Mouse (Mus musculus): ENCODE data around the gene Olfr457.
"Not testable (repeated sequence)": the region's sequence is repeated elsewhere in the genome, so short reads cannot be mapped to it uniquely, and the experiment has no call there.

The Olfr457 gene

DNA sequence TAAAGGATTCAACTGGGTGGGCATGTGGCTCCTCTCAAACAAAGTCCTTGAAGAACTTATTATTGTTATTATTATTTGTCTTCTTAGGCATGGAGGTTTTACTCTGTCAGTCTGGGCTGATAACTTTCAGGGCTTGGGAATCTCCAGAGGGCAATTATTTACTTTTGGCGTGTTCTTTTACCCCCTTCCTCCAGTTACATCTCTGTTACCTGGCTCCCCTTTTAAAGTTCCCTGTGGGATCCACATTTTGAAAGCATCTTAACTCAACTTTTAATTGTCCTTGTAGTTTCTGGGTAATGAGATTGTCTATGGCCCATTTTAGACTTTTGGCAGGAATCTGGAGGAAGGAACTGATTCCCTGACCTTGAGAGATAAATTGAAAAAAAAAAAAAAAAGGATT, at the start of gene Olfr457:
TSS of gene Olfr457 (minus strand) at position 101 of the 400 bp plus-strand sequence.
- DNase-seq (ENCODE audit: low read depth in 1 of 2, low spot score in 2 of 2): no peak

DNA sequence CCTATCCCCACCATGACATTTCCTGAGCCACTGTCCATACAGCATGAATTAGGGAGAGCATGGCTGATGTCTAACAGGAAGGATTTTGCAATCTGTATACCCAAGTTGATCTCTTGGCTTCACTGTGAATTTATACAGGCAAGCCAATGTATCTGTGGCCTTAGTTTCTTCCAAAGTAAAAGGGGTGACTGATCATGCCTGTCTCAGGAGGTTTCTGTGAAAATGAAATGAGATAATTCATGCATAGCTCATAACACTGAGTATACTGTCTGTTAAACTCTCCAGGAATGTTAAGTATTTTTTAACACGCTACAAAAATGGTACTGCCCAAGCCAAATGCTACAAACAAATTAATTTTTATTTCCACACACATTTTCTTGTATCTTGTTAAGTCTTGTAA, 37.3 kb upstream of the Olfr457 start:
- no peak for DNase-seq (ENCODE audit: low read depth in 1 of 2, low spot score in 2 of 2)

DNA sequence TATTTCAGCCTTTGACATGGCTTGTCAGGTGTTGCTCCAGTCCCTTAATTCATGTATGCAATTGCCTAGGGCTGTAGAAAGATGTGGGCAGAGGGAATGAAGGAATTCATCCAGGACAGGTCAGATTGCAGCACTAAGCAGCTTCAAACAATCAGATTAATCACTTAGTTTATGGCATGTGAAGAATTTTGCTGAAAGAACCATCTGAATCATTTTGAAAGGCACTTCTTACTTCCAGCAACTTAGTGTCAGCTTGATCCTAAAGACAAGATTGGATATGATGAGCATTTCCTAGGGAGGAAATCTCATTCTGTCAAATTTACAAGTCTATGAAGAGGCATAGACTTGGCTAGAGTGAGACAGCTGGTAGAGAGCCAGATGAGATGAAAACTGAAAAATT, 33.2 kb upstream of the Olfr457 start:
- no peak for DNase-seq (ENCODE audit: low read depth in 1 of 2, low spot score in 2 of 2)

DNA sequence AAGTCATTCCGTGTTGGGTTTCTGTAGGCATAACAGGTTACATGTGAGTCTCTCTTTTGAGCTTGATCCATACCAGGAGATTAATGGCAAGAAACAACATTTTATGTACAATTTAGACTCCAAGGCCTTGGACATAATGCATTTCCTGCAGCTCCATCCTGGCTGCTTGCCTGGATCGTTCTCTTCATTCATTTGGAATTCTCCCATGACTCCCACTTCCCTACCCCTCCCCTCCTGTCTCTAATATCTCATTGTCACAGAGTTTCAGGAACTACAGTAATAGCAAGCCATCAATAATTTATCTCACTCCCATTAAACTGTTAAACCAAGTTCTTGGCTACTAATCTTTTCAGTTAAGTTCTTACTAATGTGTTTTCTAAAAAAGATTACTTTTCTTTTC, 27.3 kb upstream of the Olfr457 start:
- DNase-seq (ENCODE audit: low read depth in 1 of 2, low spot score in 2 of 2): no peak

DNA sequence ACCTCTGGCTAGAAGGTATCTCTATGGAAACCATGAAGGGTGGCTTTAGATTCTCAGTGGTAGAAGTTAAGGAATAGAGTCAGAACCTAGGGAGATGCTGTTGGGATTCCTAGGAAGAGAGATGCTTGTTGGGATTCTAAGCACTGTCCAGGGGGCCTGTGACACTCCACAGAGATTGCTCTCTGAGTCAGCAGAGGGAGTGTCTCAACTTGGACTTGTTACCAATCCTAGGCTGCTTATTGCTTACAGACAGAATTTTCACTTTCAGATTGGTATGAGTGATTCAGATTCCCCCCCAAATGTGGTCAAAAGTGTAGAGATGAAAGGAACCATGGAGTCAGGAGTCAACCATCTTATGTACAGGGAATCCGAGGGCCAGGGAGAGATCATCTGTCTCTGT, 13.6 kb upstream of the Olfr457 start:
- DNase-seq (ENCODE audit: low read depth in 1 of 2, low spot score in 2 of 2): no peak

DNA sequence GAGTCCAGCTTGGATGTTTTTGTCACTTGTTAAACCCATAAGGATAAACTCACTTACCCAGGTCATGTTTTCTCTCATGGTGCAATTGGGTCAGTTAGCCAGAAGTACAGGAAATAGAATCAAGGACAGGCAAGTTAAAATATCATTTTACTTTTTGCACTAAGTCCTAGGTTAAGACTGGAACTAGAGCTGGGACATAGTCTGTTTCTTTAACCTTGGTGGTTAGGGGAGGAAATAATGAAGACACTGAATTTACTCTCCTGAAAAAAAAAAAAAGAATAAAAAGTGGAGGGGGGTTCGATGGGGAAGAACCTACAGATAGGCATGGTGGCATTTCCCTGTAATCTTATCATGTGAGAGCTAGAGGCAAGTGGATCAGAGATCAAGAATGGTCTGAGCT, 11.0 kb upstream of the Olfr457 start, which contains the start of gene Olfr456:
TSS of gene Olfr456 (minus strand) at position 101 of the 400 bp plus-strand sequence.
- no peak for DNase-seq (ENCODE audit: low read depth in 1 of 2, low spot score in 2 of 2)

DNA sequence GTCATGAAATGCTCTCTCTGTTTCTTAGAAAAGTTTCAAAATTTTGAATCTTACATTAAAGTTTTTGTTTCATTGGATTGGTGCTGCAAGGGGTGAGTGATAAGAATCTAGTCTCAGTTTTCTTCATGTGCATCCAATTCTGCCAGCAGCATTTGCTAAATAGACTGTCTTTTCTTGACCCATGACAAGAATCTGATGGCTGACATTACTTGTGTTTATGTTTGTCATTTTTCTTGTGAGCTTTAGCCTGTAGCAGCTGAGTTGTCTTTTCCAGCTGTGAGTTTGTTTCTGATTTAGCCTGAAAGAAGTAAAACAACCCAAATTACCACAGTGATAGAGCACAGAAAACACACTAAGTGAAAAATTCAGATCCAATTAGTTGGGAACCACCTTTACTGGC, 8.5 kb upstream of the Olfr457 start:
- DNase-seq (ENCODE audit: low read depth in 1 of 2, low spot score in 2 of 2): no peak

DNA sequence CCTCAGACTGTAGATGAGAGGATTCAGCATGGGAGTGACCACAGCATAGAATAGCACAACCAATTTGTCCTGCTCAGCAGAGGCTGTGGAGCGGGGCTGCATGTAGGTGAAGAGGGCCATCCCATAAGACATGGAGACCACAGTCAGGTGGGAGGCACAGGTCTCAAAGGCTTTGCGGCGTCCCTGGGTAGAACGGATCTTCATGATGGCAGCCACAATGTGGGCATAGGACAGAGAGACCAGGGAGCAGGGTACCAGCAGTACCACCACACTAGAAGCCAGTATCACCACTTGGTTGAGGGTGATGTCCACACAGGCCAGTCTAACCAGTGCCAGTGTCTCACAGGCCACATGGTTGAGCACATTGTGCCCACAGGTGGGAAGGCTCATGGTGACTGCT, 4.8 kb downstream of the Olfr457 start:
- DNase-seq (ENCODE audit: low read depth in 1 of 2, low spot score in 2 of 2): not testable (repeated sequence)

DNA sequence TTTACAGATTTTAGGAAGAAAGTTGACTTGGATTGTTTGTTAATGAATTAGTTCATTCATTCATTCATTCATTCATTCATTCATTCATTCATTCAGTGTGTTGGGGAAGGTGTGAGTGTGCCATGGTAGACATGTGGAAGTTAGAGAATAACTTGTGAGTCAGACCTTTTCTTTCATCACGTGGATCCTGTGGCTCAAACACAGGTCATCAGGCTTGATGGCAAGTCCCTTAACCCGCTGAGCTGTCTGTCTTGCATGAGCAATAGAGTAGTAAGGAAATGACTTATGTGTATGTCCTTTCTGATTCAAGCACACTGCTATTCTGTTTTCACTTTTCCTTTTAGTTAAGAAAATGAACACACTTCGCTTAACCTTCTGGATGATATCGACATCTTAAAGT, 5.6 kb downstream of the Olfr457 start:
- no peak for DNase-seq (ENCODE audit: low read depth in 1 of 2, low spot score in 2 of 2)

DNA sequence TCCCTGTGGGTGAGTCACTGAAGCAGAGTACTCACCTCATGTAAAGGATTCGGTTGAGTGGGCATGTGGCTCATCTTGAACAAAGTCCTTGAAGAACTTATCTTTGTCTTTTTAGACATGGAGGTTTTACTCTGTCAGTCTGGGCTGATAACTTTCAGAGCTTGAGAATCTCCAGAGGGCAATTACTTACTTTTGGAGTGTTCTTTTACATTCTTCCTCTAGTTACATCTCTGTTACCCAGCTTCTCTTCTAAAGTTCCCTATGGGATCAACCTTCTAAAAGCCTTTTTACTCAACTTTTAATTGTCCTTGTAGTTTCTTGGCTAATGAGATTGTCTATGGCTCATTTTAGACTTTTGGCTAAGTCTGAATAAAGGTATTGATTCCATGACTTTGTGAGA, 11.0 kb downstream of the Olfr457 start, which contains the start of gene Olfr458:
TSS of gene Olfr458 (minus strand) at position 101 of the 400 bp plus-strand sequence.
- DNase-seq (ENCODE audit: low read depth in 1 of 2, low spot score in 2 of 2): no peak

DNA sequence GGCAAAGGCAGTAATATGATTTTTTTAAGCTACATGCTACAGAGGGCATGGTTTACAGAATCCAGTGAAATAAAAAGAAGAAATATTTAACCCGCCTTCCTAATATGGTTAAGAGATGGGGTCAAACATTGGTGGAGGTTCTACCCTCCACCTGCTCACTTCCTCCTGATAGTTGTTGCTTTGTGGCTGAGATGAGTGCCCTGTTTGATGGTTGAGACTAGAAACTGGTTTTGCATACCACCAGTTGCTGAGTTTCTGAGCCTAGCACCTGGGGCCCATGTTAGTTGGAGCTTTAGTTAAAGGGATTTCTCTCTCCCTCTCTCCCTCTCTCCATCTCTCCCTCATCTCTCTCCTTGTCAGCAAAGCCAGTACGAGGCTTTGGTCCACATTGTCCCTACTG, 28.8 kb downstream of the Olfr457 start:
- no peak for DNase-seq (ENCODE audit: low read depth in 1 of 2, low spot score in 2 of 2)

DNA sequence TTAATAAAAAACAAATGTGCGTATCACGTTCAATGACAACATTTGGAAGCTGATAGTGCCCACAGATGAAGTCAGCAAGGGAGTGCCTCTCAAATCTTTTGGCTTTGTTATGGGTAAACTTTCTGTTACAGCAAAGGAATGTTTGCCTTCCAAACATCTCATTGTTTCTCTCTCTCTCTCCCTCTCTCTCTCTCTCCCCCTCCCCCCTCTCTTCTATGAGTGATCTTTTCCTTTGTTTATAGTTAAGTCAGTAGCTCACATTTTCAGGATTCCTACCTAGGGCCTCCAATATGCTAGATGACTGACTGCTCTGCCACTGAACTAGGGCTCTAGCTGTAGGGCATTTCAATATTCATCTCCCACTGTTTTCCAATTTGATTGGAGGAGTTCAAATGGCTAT, 31.6 kb downstream of the Olfr457 start:
- DNase-seq (ENCODE audit: low read depth in 1 of 2, low spot score in 2 of 2): no peak

DNA sequence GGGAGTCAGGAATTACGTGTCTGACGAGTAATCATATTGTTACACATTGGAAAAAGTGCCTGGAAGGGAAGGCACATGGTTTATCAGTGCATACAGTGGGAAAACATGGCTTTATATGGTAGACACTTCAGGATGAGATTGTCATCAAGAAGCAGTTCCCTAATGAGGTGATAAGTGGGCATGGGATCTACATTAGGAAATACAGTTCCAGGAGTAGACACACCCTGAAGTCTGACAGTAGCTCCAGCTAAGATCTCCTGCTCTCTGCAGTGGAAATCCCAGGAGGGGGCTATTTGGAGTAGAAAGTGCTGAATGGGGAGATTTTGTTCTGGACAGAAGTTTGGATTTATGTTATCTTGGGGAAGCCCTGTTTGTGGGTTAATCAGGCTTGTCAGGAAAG, 34.7 kb downstream of the Olfr457 start:
- DNase-seq (ENCODE audit: low read depth in 1 of 2, low spot score in 2 of 2): no peak

DNA sequence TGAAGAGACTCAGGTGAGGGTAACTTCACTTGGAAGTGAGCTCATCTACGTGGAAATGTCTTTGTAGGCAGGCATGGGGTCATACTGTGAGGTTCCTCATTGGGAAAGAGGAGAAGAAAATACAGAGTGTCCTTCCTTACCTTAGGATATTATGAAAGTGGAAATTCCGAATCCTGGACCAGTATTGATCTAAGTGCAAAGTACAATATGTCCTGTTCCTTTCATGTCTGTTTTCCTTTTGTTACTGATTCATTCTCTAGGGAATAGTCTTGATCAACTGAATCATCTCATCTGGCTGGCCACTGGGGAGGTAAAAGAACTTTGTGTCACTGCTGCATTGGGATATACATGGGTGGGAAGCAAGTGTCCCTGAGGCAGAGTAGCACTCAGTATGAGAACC, 40.6 kb downstream of the Olfr457 start:
- no peak for DNase-seq (ENCODE audit: low read depth in 1 of 2, low spot score in 2 of 2)

DNA sequence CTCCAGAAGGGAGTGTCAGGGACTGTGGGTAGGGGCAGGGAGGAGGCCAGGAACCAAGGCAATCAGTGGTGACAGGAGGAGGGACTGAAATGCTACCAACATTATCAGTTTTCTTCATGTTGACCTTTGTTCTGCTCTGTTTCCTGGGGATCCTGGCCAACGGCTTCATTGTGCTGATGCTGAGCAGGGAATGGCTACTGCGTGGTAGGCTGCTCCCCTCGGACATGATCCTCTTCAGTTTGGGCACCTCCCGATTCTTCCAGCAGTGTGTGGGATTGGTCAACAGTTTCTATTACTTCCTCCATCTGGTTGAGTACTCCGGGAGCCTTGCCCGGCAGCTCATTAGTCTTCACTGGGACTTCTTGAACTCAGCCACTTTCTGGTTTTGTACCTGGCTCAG, 41.7 kb downstream of the Olfr457 start, which contains the start of gene Tas2r126:
TSS of gene Tas2r126 (plus strand) at position 90 of the 400 bp plus-strand sequence.
- DNase-seq (ENCODE audit: low read depth in 1 of 2, low spot score in 2 of 2): no peak

DNA sequence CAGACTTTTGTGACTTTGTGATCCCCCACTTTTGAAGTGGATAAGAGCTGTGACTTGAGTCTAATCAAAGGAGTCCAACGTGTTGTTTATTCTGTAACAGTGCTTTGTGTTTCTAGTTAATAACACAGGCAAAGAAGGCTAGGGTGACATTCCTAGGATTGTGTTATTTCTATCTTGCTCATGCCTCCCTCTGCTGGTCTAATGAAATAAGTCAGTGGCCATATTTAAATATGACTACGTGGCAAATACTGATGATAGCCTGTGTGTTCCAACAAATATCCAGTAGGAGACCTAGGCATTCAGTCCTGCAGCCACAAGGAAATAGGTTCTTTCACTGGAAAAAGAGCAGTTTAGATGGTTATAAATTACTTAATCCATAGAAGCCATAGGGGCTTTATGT, 42.6 kb downstream of the Olfr457 start:
- no peak for DNase-seq (ENCODE audit: low read depth in 1 of 2, low spot score in 2 of 2)

DNA sequence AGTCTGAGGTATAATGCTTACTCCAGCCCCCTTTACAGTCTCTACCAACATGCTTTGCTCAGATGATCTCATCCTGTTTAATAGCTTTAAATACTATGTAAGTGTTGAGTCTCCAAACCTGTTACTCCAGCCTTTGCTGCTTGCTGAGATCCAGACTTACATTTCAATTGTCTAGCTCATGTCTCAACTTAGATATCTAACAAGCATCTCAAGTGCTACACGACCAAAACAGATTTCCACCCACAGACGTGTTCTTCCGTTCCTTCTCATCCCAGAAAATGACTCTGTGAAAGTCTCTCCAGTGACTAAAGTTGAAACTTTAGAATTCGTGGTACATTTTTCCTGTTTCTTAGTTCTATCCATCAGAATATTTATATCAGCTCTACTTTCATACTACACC, 49.8 kb downstream of the Olfr457 start:
- DNase-seq (ENCODE audit: low read depth in 1 of 2, low spot score in 2 of 2): no peak

DNA sequence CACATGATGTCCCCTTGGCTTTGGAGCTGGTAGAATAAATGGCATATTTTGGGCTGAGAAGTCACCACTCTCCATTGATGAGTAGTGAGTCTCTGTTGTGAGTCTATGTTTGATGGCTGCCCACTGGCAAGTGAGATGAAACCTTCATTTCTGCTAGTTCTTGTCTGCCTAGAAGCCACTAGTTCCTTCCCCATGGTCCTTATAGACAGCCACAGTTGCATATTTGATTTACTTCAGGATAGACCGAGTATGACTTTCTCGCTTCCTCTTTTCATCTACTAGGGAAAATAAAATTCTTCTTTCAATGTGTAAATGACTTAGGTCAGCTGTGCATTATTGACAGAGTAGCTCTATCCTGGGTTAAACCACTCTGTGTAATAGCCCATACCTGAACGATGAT, 51.7 kb downstream of the Olfr457 start:
- no peak for DNase-seq (ENCODE audit: low read depth in 1 of 2, low spot score in 2 of 2)

DNA sequence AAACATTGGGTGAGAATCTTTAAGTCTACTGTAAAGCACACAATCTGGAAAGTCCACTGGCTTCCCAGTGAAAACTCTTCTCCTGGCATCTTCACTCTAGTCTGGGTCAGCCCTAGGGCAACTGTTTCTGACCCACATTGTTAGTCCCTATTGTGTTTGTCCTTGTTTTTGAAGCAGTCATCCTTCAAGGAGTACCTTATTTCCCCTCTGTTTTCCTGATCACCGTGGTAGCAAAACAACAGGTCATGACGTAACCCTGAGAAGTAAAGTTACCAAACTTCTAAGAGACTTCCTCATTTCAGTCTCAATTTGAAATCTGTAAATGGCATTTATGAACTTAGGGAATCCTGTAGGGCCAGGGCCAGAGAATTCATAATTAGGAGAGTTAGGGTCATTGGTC, 54.7 kb downstream of the Olfr457 start:
- peak; percentile 61 to 62 for DNase-seq (ENCODE audit: low read depth in 1 of 2, low spot score in 2 of 2)

DNA sequence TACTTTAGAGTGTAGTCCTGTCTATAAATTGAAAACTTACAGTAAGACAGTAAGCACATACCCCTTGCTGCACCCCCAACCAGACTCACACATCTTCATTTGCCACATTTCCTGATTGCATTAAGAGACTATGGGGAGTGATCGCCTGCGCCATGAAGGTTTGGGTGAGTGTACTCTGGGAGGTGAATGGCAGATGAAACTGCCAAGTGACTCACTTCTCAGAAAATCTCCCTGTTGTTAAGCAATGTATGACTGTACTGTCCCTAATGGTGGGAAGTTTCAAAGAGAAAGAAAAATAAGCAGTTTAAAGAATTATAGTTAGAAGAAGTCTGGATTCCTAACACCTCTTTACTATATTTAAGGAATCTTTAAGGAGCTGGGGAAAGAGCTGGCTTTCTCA, 56.7 kb downstream of the Olfr457 start:
- peak in 1 of 2 experiments; percentile 24 for DNase-seq (ENCODE audit: low read depth in 1 of 2, low spot score in 2 of 2)
